Mouse (Mus musculus) stomach, postnatal 0 days (tissue): ENCODE measurements around the gene Sec14l1. TPM values are rescaled to one million over a fixed set of nuclear protein-coding genes. Genes with fewer than 3 reads are reported as not detected.

ENCODE experiments used
- ATAC-seq: fragments of 200-750 bp; cut with Nextera tagmentation; 2 replicates; pipeline ENCODE4 v1.8.0; 2017; ENCODE audit not compliant: low FRiP score, low TSS enrichment
- DNase-seq: peaks from one replicate; pipeline ENCODE4 v3.0.0-alpha.2; 2016; ENCODE audit warnings: low spot score
- H3K27ac ChIP-seq: fragments of 300-500 bp; sonication (generic); replicated peaks from 2 replicates; pipeline ENCODE4 v1.5.1; 2014; ENCODE audit warnings: mild to moderate bottlenecking, control low read depth
- H3K27me3 ChIP-seq: fragments of 300-500 bp; sonication (generic); 2 replicates; pipeline ENCODE4 v1.6.1; 2014; ENCODE audit warnings: low read length; ENCODE audit not compliant: control insufficient read depth, insufficient read depth
- H3K36me3 ChIP-seq: fragments of 300-500 bp; sonication (generic); 2 replicates; pipeline ENCODE4 v1.6.1; 2014; ENCODE audit warnings: low read length, mixed read lengths; ENCODE audit not compliant: control insufficient read depth, insufficient read depth
- H3K4me1 ChIP-seq: fragments of 300-500 bp; sonication (generic); replicated peaks from 2 replicates; pipeline ENCODE4 v1.6.1; 2014; ENCODE audit warnings: antibody characterized with exemption; ENCODE audit not compliant: control insufficient read depth, insufficient read depth
- H3K4me2 ChIP-seq: fragments of 300-500 bp; sonication (generic); replicated peaks from 2 replicates; pipeline ENCODE4 v1.6.1; 2014; ENCODE audit warnings: low read depth, mild to moderate bottlenecking, control low read depth, moderate library complexity
- H3K4me3 ChIP-seq: fragments of 300-500 bp; sonication (generic); 2 replicates; pipeline ENCODE4 v1.5.1; 2014; ENCODE audit warnings: low read depth, low read length, control low read depth
- H3K9ac ChIP-seq: fragments of 300-500 bp; sonication (generic); 2 replicates; pipeline ENCODE4 v1.6.1; 2014; ENCODE audit warnings: mild to moderate bottlenecking, low read length, control low read depth, mixed read lengths
- H3K9me3 ChIP-seq: fragments of 300-500 bp; sonication (generic); 2 replicates; pipeline ENCODE4 v1.6.1; 2016; ENCODE audit warnings: low read length; ENCODE audit not compliant: control insufficient read depth
- CTCF ChIP-seq: IDR thresholded peaks from 2 replicates; pipeline ENCODE4 v1.5.1; 2016; ENCODE audit warnings: antibody characterized with exemption, low read depth, mild to moderate bottlenecking, moderate library complexity
- EP300 ChIP-seq: optimal IDR thresholded peaks from 2 replicates; pipeline ENCODE3; 2016; ENCODE audit warnings: antibody characterized with exemption
- WGBS: fragments of 180-500 bp; shearing (Covaris S2); extraction: QIAGEN DNeasy Blood & Tissue Kit; methylation state at CpG from one replicate; pipeline ENCODE4 v1.1.7; 2014; 5-methylcytosine and 5-hydroxymethylcytosine counted together
- polyA plus RNA-seq: library from polyadenylated mRNA; unstranded; fragments of >200 nt; fragmentation: Nextera tagmentation; extraction: Ambion mirVana; gene quantifications from 2 replicates; pipeline ENCODE4 v1.2.1, GENCODE M21; 2015

Gene Sec14l1
- polyA plus RNA-seq, 1 experiment from 2014 or later, result 28.4 TPM

DNA sequence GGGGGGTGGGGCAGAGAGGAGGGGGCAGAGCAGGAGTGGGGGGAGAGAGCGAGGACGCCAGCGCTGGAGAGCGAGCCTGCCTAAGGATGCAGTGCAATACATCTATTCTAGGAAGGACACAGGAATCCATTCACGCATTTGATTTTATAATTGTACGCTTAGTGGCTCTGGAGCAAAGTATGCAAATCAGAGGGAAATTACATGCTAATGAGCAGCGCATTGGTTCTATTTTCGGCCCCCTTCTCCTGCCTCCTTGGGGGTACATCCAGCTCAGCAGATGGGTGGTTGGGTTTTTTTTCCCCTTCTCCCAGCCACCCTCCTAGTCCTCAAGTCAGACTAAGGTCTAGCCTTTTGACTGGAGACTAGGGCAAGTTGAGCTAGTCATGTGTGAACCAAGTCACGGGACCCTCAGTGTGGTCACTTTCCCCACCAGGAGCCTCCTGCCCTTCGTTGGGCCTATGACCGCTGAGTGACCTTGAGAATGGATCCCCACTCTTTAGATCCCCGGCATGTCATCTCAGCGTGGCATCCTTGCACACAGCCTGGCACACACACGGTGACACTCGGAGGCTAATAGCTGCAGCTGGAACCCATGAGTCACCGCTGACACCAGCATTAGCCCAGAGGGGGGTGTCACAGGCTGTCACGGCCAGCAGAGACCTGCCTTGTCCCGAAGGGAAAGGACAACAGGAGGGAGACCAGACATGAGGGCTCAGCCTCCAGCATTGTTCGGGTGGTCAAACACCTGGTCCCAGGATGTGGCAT, 55.0 kb downstream of the Sec14l1 start:
- 91% methylated on average over 19 of the region's 19 CpGs for WGBS
- no peak overlapping the region for H3K27ac ChIP-seq
- H3K36me3 ChIP-seq, result no peaks in the 10 kb centered on the region
- no peak overlapping the region for H3K4me2 ChIP-seq
- ATAC-seq (no peak), DNase-seq (no peak)
- no peaks in the 10 kb centered on the region for H3K27me3 ChIP-seq
- H3K9ac ChIP-seq, result no peak overlapping the region
- H3K9me3 ChIP-seq, result no peaks in the 10 kb centered on the region
- H3K4me1 ChIP-seq, result no peaks in the 10 kb centered on the region
- H3K4me3 ChIP-seq, result no peak overlapping the region
- TF ChIP-seq EP300 (no peak), CTCF (no peak)

GRCm38 (mm10) chr11:117174098-117174892, 59.3 kb downstream of the Sec14l1 start:
- H3K4me2 ChIP-seq, result peak overlapping the region; percentile 39
- DNase-seq (no peak), ATAC-seq (no peak)

DNA sequence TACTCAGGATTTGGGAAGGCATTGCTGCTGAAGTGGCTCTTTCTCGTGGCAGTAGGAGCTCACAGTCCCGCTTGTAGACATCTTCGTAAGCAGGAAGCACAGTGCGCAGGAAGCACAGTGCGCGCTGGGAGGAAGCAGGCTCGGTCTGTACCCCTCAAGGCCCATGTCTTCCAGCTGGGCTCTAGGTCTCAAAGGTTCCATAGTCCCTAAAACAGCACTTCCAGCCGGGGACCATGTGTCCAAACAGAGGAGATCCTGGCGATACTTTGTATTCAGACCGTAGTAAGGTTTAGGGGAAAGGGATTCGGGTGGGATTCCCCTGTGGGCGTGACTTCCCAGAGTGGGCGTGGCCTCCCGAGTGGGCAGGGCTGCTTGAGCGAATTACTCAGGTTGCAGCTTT, 60.0 kb downstream of the Sec14l1 start:
- TF ChIP-seq CTCF (no peak), EP300 (no peak)
- H3K36me3 ChIP-seq, result no peaks in the 10 kb centered on the region
- H3K27ac ChIP-seq, result peak overlapping the region; percentile 36; the same call in 1 of the 2 replicates
- ATAC-seq, result no peak; the same call in 1 of the 2 replicates
- H3K9ac ChIP-seq, result peak overlapping the region; percentile 41; the same call in 1 of the 2 replicates
- H3K9me3 ChIP-seq, result no peaks in the 10 kb centered on the region
- DNase-seq, result no peak
- H3K4me2 ChIP-seq, result peak overlapping the region; percentile 39
- H3K27me3 ChIP-seq, result no peaks in the 10 kb centered on the region
- H3K4me1 ChIP-seq, result no peaks in the 10 kb centered on the region
- 37% methylated on average over 15 of the region's 15 CpGs for WGBS
- peak overlapping the region; percentile 24; the same call in 1 of the 2 replicates for H3K4me3 ChIP-seq

More at GRCm38 (mm10) chr11:117174098-117174892, 59.3 kb downstream of the Sec14l1 start:
- TF ChIP-seq EP300 (no peak), CTCF (no peak)
- H3K36me3 ChIP-seq, result no peaks in the 10 kb centered on the region
- H3K4me1 ChIP-seq, result no peaks in the 10 kb centered on the region
- no peaks in the 10 kb centered on the region for H3K9me3 ChIP-seq
- WGBS, result 25% methylated on average over 18 of the region's 18 CpGs
- peak overlapping the region; percentile 24; the same call in 1 of the 2 replicates for H3K4me3 ChIP-seq
- H3K27me3 ChIP-seq, result no peaks in the 10 kb centered on the region
- 0 out of 2 replicates have a peak overlapping the region, but pooled peaks have one; percentile 41 for H3K9ac ChIP-seq
- peak overlapping the region; percentile 36; the same call in 1 of the 2 replicates for H3K27ac ChIP-seq

DNA sequence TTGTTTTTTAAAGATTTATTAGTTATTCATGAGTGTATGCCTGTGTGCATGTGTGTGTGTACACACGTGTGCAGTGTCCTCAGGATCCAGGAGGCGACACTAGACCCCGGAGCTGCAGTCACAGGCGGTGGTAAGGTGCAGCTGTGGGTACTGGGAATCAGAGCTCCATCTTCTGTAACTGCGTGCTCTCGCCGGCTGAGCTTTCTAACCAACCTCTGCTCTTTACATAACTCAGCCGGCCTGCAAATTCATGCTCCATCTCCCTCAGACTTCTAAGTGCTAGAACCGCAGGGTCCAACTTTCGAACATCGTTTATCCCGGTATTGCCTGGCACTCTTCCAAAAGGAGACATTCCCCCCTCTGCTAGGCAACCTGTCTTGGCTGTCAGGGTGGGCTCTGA, 60.5 kb downstream of the Sec14l1 start:
- Histone ChIP-seq H3K9me3 (0 out of 2 replicates have a peak, but pooled peaks cover 2% of the 10 kb centered on the region), H3K27me3 (no peaks in the 10 kb centered on the region), H3K27ac (no peak overlapping the region), H3K4me1 (no peaks in the 10 kb centered on the region), H3K4me2 (no peak overlapping the region), H3K4me3 (no peak overlapping the region), H3K9ac (no peak overlapping the region), H3K36me3 (no peaks in the 10 kb centered on the region)
- WGBS, result 58% methylated on average over 12 of the region's 12 CpGs
- DNase-seq, result no peak
- ATAC-seq, result no peak
- no peak for TF ChIP-seq EP300
- TF ChIP-seq CTCF, result no peak

GRCm38 (mm10) chr11:117176304-117176703, 61.3 kb downstream of the Sec14l1 start:
- ATAC-seq (peak; percentile 38), DNase-seq (peak; percentile 69)
- 34% methylated on average over 5 of the region's 5 CpGs for WGBS
- no peak overlapping the region for H3K4me3 ChIP-seq
- H3K9ac ChIP-seq, result no peak overlapping the region
- no peak overlapping the region for H3K4me2 ChIP-seq
- no peaks in the 10 kb centered on the region for H3K4me1 ChIP-seq
- no peak for TF ChIP-seq EP300
- TF ChIP-seq CTCF, result peak; percentile 74
- no peaks in the 10 kb centered on the region for H3K27me3 ChIP-seq
- 0 out of 2 replicates have a peak, but pooled peaks cover 2% of the 10 kb centered on the region for H3K9me3 ChIP-seq
- no peak overlapping the region for H3K27ac ChIP-seq
- no peaks in the 10 kb centered on the region for H3K36me3 ChIP-seq
